In the genomic region with DNA sequence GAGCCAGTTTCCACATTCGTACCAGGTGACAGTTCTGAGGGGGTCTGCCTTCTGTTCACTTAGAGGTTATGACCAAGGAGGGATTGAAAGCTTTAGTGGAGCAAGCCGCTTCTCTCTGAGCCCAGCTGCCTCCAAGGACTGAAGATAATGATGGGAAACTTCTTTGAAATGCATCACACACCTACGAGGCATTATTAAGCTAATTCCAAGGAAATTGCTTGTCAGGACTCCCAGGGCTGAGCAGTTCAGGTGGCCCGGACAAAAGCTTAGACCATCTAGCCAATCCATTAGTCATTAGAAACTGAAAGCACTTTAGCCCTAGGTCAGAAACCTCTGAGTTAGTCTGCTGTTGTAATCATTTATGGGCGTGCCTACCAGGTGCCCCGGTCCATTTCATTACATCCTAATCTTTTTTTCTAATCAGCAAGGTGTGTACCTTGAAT, we compare ENCODE assay signal across 7 mouse cellular contexts. TPM values are rescaled to one million over a fixed set of nuclear protein-coding genes. Genes with fewer than 3 reads are reported as not detected.
A peak's percentile ranks its signal among the peaks of the same experiment; 100 is the strongest.
DNase-seq lines count a peak whose midpoint lies in the region; ATAC-seq and TF ChIP-seq lines count a peak whose summit lies in the region.

No protein-coding gene starts in this region.

- no peaks in the 10 kb centered on the region for H3K9me3 ChIP-seq in heart, embryonic 16.5 days (replicated peaks; ENCODE audit: control insufficient read depth, low read length)
- H3K9me3 ChIP-seq in limb, embryonic 11.5 days (ENCODE audit: control insufficient read depth, low read length), result no peaks in the 10 kb centered on the region
- H3K9me3 ChIP-seq in stomach, postnatal 0 days (ENCODE audit: control insufficient read depth, low read length), result no peaks in the 10 kb centered on the region

- H3K27ac ChIP-seq in heart, embryonic 16.5 days (ENCODE audit: low read length), result peak overlapping the region; percentile 95
- peak overlapping the region; percentile 96 for H3K27ac ChIP-seq in limb, embryonic 11.5 days (replicated peaks; ENCODE audit: low read depth, low read length)
- peak overlapping the region; percentile 97 for H3K27ac ChIP-seq in stomach, postnatal 0 days (replicated peaks)

- H3K27me3 ChIP-seq in C2C12 (ENCODE audit: control insufficient read depth, insufficient read depth, insufficient read length), result no peaks in the 10 kb centered on the region
- H3K27me3 ChIP-seq in heart, embryonic 16.5 days (ENCODE audit: control insufficient read depth, insufficient read depth, low read length), result no peaks in the 10 kb centered on the region
- H3K27me3 ChIP-seq in limb, embryonic 11.5 days (ENCODE audit: control insufficient read depth, insufficient read depth, low read length), result no peaks in the 10 kb centered on the region
- H3K27me3 ChIP-seq in stomach, postnatal 0 days (ENCODE audit: control insufficient read depth, insufficient read depth, low read length), result no peaks in the 10 kb centered on the region

- peaks cover 29% of the 10 kb centered on the region for H3K4me1 ChIP-seq in heart, embryonic 16.5 days (ENCODE audit: control insufficient read depth, insufficient read depth, low read length)
- peaks cover 50% of the 10 kb centered on the region for H3K4me1 ChIP-seq in limb, embryonic 11.5 days (ENCODE audit: control insufficient read depth, insufficient read depth, low read length)
- H3K4me1 ChIP-seq in stomach, postnatal 0 days (replicated peaks; ENCODE audit: control insufficient read depth, insufficient read depth), result peaks cover 16% of the 10 kb centered on the region

- H3K9ac ChIP-seq in heart, embryonic 16.5 days (ENCODE audit: low read length), result peak overlapping the region; percentile 53
- peak overlapping the region; percentile 91 for H3K9ac ChIP-seq in limb, embryonic 11.5 days (ENCODE audit: low read length)
- H3K9ac ChIP-seq in stomach, postnatal 0 days (ENCODE audit: low read length), result peak overlapping the region; percentile 35; the same call in 1 of the 2 replicates

- no peak for ATAC-seq in heart, embryonic 16.5 days (replicated peaks; ENCODE audit: extremely low read depth, insufficient read depth, low FRiP score)
- ATAC-seq in limb, embryonic 11.5 days (ENCODE audit: insufficient number of reproducible peaks, low FRiP score, low TSS enrichment, low read depth), result no peak
- peak; percentile 17 for ATAC-seq in stomach, postnatal 0 days (ENCODE audit: low FRiP score, low TSS enrichment)

- H3K79me3 ChIP-seq in C2C12 (ENCODE audit: low read depth), result peaks cover 25% of the 10 kb centered on the region

- peak overlapping the region; percentile 11 for H3K4me3 ChIP-seq in C2C12 (ENCODE audit: insufficient read depth, poor library complexity, severe bottlenecking)
- peak overlapping the region; percentile 77 for H3K4me3 ChIP-seq in heart, embryonic 16.5 days (ENCODE audit: low read length)
- H3K4me3 ChIP-seq in limb, embryonic 11.5 days (ENCODE audit: low read depth, low read length), result peak overlapping the region; percentile 76
- H3K4me3 ChIP-seq in stomach, postnatal 0 days (ENCODE audit: low read depth, low read length), result 0 out of 2 replicates have a peak overlapping the region, but pooled peaks have one; percentile 82

- WGBS in heart, embryonic 16.5 days, result 31% methylated on average over 6 of the region's 6 CpGs
- WGBS in limb, embryonic 11.5 days, result 1% methylated on average over 6 of the region's 6 CpGs
- 20% methylated on average over 6 of the region's 6 CpGs for WGBS in stomach, postnatal 0 days

- H3ac ChIP-seq in C2C12 (ENCODE audit: control insufficient read depth, insufficient read length, low read depth), result peak overlapping the region; percentile 27

- peaks cover 39% of the 10 kb centered on the region for H3K79me2 ChIP-seq in C2C12 (ENCODE audit: control insufficient read depth, insufficient read depth)

- peak; percentile 20 for TF ChIP-seq EP300 in stomach, postnatal 0 days (optimal IDR thresholded peaks at IDR 0.05)

- peaks cover 19% of the 10 kb centered on the region for H3K36me3 ChIP-seq in C2C12 (ENCODE audit: control insufficient read depth, insufficient read depth)
- H3K36me3 ChIP-seq in heart, embryonic 16.5 days (ENCODE audit: control insufficient read depth, insufficient read depth), result no peaks in the 10 kb centered on the region
- no peaks in the 10 kb centered on the region for H3K36me3 ChIP-seq in limb, embryonic 11.5 days (ENCODE audit: control insufficient read depth, insufficient read depth, low read length)
- H3K36me3 ChIP-seq in stomach, postnatal 0 days (ENCODE audit: control insufficient read depth, insufficient read depth, low read length), result no peaks in the 10 kb centered on the region

- H3K4me2 ChIP-seq in heart, embryonic 16.5 days (ENCODE audit: low read depth, low read length), result peak overlapping the region; percentile 75
- H3K4me2 ChIP-seq in limb, embryonic 11.5 days (ENCODE audit: low read depth, severe bottlenecking), result peak overlapping the region; percentile 62
- peak overlapping the region; percentile 75 for H3K4me2 ChIP-seq in stomach, postnatal 0 days (replicated peaks; ENCODE audit: low read depth)

- peak; percentile 30 for DNase-seq in NIH3T3 (ENCODE audit: low read depth)
- DNase-seq in limb, embryonic 11.5 days (ENCODE audit: low spot score), result peak; percentile 66
- peak; percentile 56 for DNase-seq in stomach, postnatal 0 days (ENCODE audit: low spot score)
- no peak for DNase-seq in left cerebral cortex, adult 18-20 months (ENCODE audit: low spot score in 2 of 2)
- DNase-seq in cerebellum, postnatal 25 days, result no peak

- no peak for TF ChIP-seq CTCF in C2C12 (IDR thresholded peaks at IDR 0.05; ENCODE audit: control insufficient read depth, insufficient read depth, insufficient read length)
- TF ChIP-seq CTCF in stomach, postnatal 0 days (IDR thresholded peaks at IDR 0.05; ENCODE audit: low read depth), result no peak

TF ChIP-seq in C2C12, 6 proteins besides CTCF, POLR2A, EP300 and RAD21:
- TF ChIP-seq MYOG (IDR thresholded peaks at IDR 0.05; ENCODE audit: control insufficient read depth, extremely low read depth, insufficient read length) (no peak), MAX (IDR thresholded peaks at IDR 0.05) (no peak), CEBPB (IDR thresholded peaks at IDR 0.05; ENCODE audit: low read depth) (no peak), USF1 (IDR thresholded peaks at IDR 0.05; ENCODE audit: low read depth) (no peak), FOSL1 (IDR thresholded peaks at IDR 0.05; ENCODE audit: insufficient read depth, low read length, poor library complexity, severe bottlenecking) (no peak), MYOD1 (IDR thresholded peaks at IDR 0.05; ENCODE audit: control insufficient read depth, insufficient read length, low read depth) (no peak)

RNA-seq across cellular contexts. Expression of gene Id3, which starts 3.4 kb away (rescaled TPM):
- 780 TPM for polyA plus RNA-seq in C2C12 (2012; fragmentation: generic; extraction: Trizol)
- 218 and 262 TPM in 2 replicates for polyA plus RNA-seq in heart, embryonic 16.5 days (2015; fragmentation: Nextera tagmentation; extraction: Ambion mirVana)
- polyA plus RNA-seq in limb, embryonic 11.5 days (2014; fragmentation: Nextera tagmentation; extraction: Ambion mirVana), result 534 and 581 TPM in 2 replicates
- 201 and 224 TPM in 2 replicates for polyA plus RNA-seq in stomach, postnatal 0 days (2015; fragmentation: Nextera tagmentation; extraction: Ambion mirVana)
- total RNA-seq in left cerebral cortex, adult 18-20 months (2021), result 10 to 100 TPM; 34.9 to 43.2 TPM

RNA-seq across cellular contexts. Expression of gene E2f2, which starts 25.5 kb away (rescaled TPM):
- 11.5 TPM for polyA plus RNA-seq in C2C12 (2012; fragmentation: generic; extraction: Trizol)
- polyA plus RNA-seq in heart, embryonic 16.5 days (2015; fragmentation: Nextera tagmentation; extraction: Ambion mirVana), result 8.6 and 11.0 TPM in 2 replicates
- 4.7 and 5.7 TPM in 2 replicates for polyA plus RNA-seq in limb, embryonic 11.5 days (2014; fragmentation: Nextera tagmentation; extraction: Ambion mirVana)
- 0.91 and 1.5 TPM in 2 replicates for polyA plus RNA-seq in stomach, postnatal 0 days (2015; fragmentation: Nextera tagmentation; extraction: Ambion mirVana)
- under 1 TPM; 0.30 to 0.40 TPM for total RNA-seq in left cerebral cortex, adult 18-20 months (2021)

RNA-seq across cellular contexts. Expression of gene Asap3, which starts 59.4 kb away (rescaled TPM):
- polyA plus RNA-seq in C2C12 (2012; fragmentation: generic; extraction: Trizol), result 3.8 TPM
- 2.8 and 3.8 TPM in 2 replicates for polyA plus RNA-seq in heart, embryonic 16.5 days (2015; fragmentation: Nextera tagmentation; extraction: Ambion mirVana)
- polyA plus RNA-seq in limb, embryonic 11.5 days (2014; fragmentation: Nextera tagmentation; extraction: Ambion mirVana), result 3.0 and 3.2 TPM in 2 replicates
- 1.6 and 1.9 TPM in 2 replicates for polyA plus RNA-seq in stomach, postnatal 0 days (2015; fragmentation: Nextera tagmentation; extraction: Ambion mirVana)
- total RNA-seq in left cerebral cortex, adult 18-20 months (2021), result 1 to 10 TPM; 2.6 to 3.0 TPM

Comparison
In these comparisons a context has a peak if more than half of its experiments do, and no peak if none do; other contexts are left out.
1. H3K4me3 ChIP-seq: peak in every context shown above with its lines; median percentile 82 in stomach, postnatal 0 days; 77 in heart, embryonic 16.5 days; 76 in limb, embryonic 11.5 days; 11 in C2C12.
2. DNase-seq: peak in NIH3T3 (single experiment), limb, embryonic 11.5 days (single experiment) and stomach, postnatal 0 days (single experiment); none in left cerebral cortex, adult 18-20 months (0 of 2) and cerebellum, postnatal 25 days (0 of 2).
3. H3K9ac ChIP-seq: peak in every context shown above with its lines; median percentile 91 in limb, embryonic 11.5 days; 53 in heart, embryonic 16.5 days; 35 in stomach, postnatal 0 days.
4. Peak in every context shown above with its lines, with median percentiles within 50 percentile points of each other: H3K27ac ChIP-seq and H3K4me2 ChIP-seq.